Mouse (Mus musculus) thymus, adult 2 months (tissue): ENCODE measurements around the gene Ndufaf2.

Source experiments
- CTCF ChIP-seq: fragments of 200-500 bp; IDR thresholded peaks from 2 replicates; pipeline ENCODE4 v1.5.1; 2012; ENCODE audit warnings: mild to moderate bottlenecking, control low read depth, low read length, moderate library complexity, borderline replicate concordance; ENCODE audit not compliant: control insufficient read depth, poor library complexity, insufficient read depth; ENCODE audit errors: extremely low read depth
- POLR2A ChIP-seq: fragments of 200-500 bp; IDR thresholded peaks from 2 replicates; pipeline ENCODE4 v1.6.1; 2012; ENCODE audit warnings: mild to moderate bottlenecking, low read length, control low read depth, moderate library complexity; ENCODE audit not compliant: control insufficient read depth, poor library complexity, insufficient read depth; ENCODE audit errors: extremely low read depth

GRCm38 (mm10) chr13:107984641-107985040, 173.8 kb downstream of the Ndufaf2 start:
- TF ChIP-seq CTCF: no peak
- TF ChIP-seq POLR2A: no peak
